Mouse (Mus musculus): ENCODE data around the gene Bbs9. TPM values are rescaled to one million over a fixed set of nuclear protein-coding genes. Genes with fewer than 3 reads are reported as not detected.

Gene Bbs9
- polyA plus RNA-seq, 1 experiment: 12.7 TPM

DNA sequence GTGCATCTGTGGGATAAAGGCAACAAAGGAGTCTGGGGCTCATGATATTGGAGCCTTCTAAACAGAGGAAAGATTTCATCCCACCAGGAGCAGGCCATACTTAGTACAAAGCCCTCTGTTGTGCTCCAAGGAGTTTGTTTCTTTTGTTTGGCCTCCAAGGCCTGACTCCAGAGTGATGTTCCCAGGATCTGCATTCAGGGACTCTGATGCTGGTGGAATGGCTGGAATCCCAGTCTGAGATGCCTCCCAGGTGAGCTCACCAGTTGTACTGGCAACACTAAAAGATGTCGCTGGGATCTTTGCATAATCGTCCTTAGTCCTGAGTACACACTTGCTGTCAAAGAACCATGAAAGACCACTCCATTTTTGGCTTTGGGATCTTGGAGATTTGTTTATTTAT, 41.4 kb upstream of the Bbs9 start:
- Histone ChIP-seq H3K4me1 (ENCODE audit: control insufficient read depth, insufficient read depth, low read length) (no peaks in the 10 kb centered on the region), H3K4me3 (ENCODE audit: insufficient read depth, low read depth, low read length) (no peak overlapping the region), H3K27ac (ENCODE audit: insufficient read depth, low read depth, low read length) (no peak overlapping the region), H3K27me3 (replicated peaks; ENCODE audit: control insufficient read depth, insufficient read depth, low read length) (no peaks in the 10 kb centered on the region), H3K36me3 (ENCODE audit: control insufficient read depth, insufficient read depth, low read length) (no peaks in the 10 kb centered on the region)
- no peak for TF ChIP-seq POLR2A (IDR thresholded peaks at IDR 0.05; ENCODE audit: low read depth, low read length)
- TF ChIP-seq CTCF (conservative IDR thresholded peaks at IDR 0.05; ENCODE audit: insufficient read depth, insufficient read length, low read depth, low read length): no peak
- no peak for DNase-seq
- 93% methylated on average over 2 of the region's 2 CpGs for WGBS

DNA sequence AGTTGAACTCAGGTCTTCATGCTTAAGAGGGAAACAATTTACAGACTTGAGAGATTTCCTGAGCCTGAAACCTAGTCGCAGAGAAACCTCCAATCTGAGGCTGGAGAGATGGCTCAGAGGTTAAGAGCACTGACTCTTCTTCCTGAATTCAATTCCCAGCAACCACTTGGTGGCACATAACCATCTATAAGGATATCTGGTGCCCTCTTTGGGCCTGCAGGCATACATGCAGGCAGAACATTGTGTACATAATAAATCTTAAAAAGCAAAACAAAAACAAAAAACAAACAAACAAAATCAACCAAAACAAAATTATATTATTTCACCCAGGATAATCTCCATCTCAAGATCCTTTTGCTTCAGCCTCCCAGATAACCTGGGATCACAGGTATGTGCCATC, 36.7 kb upstream of the Bbs9 start:
- no peak for DNase-seq
- 69% methylated on average over 1 of the region's 1 CpGs for WGBS
- no peak overlapping the region for H3K27ac ChIP-seq (ENCODE audit: insufficient read depth, low read depth, low read length)
- TF ChIP-seq POLR2A (IDR thresholded peaks at IDR 0.05; ENCODE audit: low read depth, low read length) (no peak), CTCF (conservative IDR thresholded peaks at IDR 0.05; ENCODE audit: insufficient read depth, insufficient read length, low read depth, low read length) (no peak)
- no peaks in the 10 kb centered on the region for H3K36me3 ChIP-seq (ENCODE audit: control insufficient read depth, insufficient read depth, low read length)
- H3K4me3 ChIP-seq (ENCODE audit: insufficient read depth, low read depth, low read length): no peak overlapping the region
- no peaks in the 10 kb centered on the region for H3K27me3 ChIP-seq (replicated peaks; ENCODE audit: control insufficient read depth, insufficient read depth, low read length)
- no peaks in the 10 kb centered on the region for H3K4me1 ChIP-seq (ENCODE audit: control insufficient read depth, insufficient read depth, low read length)

GRCm38 (mm10) chr9:22443157-22443556, 32.4 kb upstream of the Bbs9 start:
- Histone ChIP-seq H3K4me3 (ENCODE audit: insufficient read depth, low read depth, low read length) (no peak overlapping the region), H3K4me1 (ENCODE audit: control insufficient read depth, insufficient read depth, low read length) (no peaks in the 10 kb centered on the region), H3K36me3 (ENCODE audit: control insufficient read depth, insufficient read depth, low read length) (no peaks in the 10 kb centered on the region), H3K27ac (ENCODE audit: insufficient read depth, low read depth, low read length) (no peak overlapping the region), H3K27me3 (replicated peaks; ENCODE audit: control insufficient read depth, insufficient read depth, low read length) (no peaks in the 10 kb centered on the region)
- DNase-seq: no peak
- WGBS: 92% methylated on average over 10 of the region's 10 CpGs
- no peak for TF ChIP-seq CTCF (conservative IDR thresholded peaks at IDR 0.05; ENCODE audit: insufficient read depth, insufficient read length, low read depth, low read length)
- no peak for TF ChIP-seq POLR2A (IDR thresholded peaks at IDR 0.05; ENCODE audit: low read depth, low read length)

GRCm38 (mm10) chr9:22445123-22445522, 30.4 kb upstream of the Bbs9 start:
- H3K4me1 ChIP-seq (ENCODE audit: control insufficient read depth, insufficient read depth, low read length): no peaks in the 10 kb centered on the region
- TF ChIP-seq POLR2A (IDR thresholded peaks at IDR 0.05; ENCODE audit: low read depth, low read length) (no peak), CTCF (conservative IDR thresholded peaks at IDR 0.05; ENCODE audit: insufficient read depth, insufficient read length, low read depth, low read length) (no peak)
- WGBS: 85% methylated on average over 1 of the region's 1 CpGs
- no peak overlapping the region for H3K27ac ChIP-seq (ENCODE audit: insufficient read depth, low read depth, low read length)
- DNase-seq: no peak
- H3K36me3 ChIP-seq (ENCODE audit: control insufficient read depth, insufficient read depth, low read length): no peaks in the 10 kb centered on the region
- no peaks in the 10 kb centered on the region for H3K27me3 ChIP-seq (replicated peaks; ENCODE audit: control insufficient read depth, insufficient read depth, low read length)
- H3K4me3 ChIP-seq (ENCODE audit: insufficient read depth, low read depth, low read length): no peak overlapping the region

- no peak for DNase-seq
- TF ChIP-seq CTCF (conservative IDR thresholded peaks at IDR 0.05; ENCODE audit: insufficient read depth, insufficient read length, low read depth, low read length) (no peak), POLR2A (IDR thresholded peaks at IDR 0.05; ENCODE audit: low read depth, low read length) (no peak)
- H3K4me1 ChIP-seq (ENCODE audit: control insufficient read depth, insufficient read depth, low read length): no peaks in the 10 kb centered on the region
- peaks cover 3% of the 10 kb centered on the region for H3K36me3 ChIP-seq (ENCODE audit: control insufficient read depth, insufficient read depth, low read length)
- no peaks in the 10 kb centered on the region for H3K27me3 ChIP-seq (replicated peaks; ENCODE audit: control insufficient read depth, insufficient read depth, low read length)
- WGBS: 77% methylated on average over 5 of the region's 5 CpGs
- H3K27ac ChIP-seq (ENCODE audit: insufficient read depth, low read depth, low read length): no peak overlapping the region
- no peak overlapping the region for H3K4me3 ChIP-seq (ENCODE audit: insufficient read depth, low read depth, low read length)
Observed at GRCm38 (mm10) chr9:22447213-22447612, 28.3 kb upstream of the Bbs9 start.

DNA sequence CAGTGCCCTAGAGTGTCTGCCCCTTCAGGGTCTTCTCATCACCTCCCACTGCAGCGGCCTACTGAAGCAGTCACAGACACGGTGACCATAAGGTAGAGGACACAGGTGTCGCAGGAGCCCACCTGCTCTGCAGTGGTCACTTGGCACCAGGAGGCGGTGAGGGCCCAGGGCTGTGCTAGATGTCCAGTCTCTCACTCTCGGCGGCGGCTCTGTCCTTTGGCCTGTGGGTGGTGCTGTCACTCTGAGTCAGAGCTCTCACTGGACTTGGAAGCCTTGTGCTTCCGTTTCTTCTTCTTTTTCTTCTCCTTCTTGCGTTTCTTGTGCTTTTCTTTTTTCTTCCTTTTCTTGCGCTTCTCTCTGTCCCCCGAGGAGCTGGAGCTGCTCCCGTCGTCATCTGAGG, 27.1 kb upstream of the Bbs9 start:
- 85% methylated on average over 13 of the region's 13 CpGs for WGBS
- Histone ChIP-seq H3K36me3 (ENCODE audit: control insufficient read depth, insufficient read depth, low read length) (peaks cover 3% of the 10 kb centered on the region), H3K27me3 (replicated peaks; ENCODE audit: control insufficient read depth, insufficient read depth, low read length) (no peaks in the 10 kb centered on the region), H3K4me1 (ENCODE audit: control insufficient read depth, insufficient read depth, low read length) (no peaks in the 10 kb centered on the region), H3K4me3 (ENCODE audit: insufficient read depth, low read depth, low read length) (no peak overlapping the region), H3K27ac (ENCODE audit: insufficient read depth, low read depth, low read length) (no peak overlapping the region)
- TF ChIP-seq CTCF (conservative IDR thresholded peaks at IDR 0.05; ENCODE audit: insufficient read depth, insufficient read length, low read depth, low read length) (0 out of 2 replicates have a peak, but pooled peaks have one; percentile 18), POLR2A (IDR thresholded peaks at IDR 0.05; ENCODE audit: low read depth, low read length) (no peak)
- DNase-seq: no peak

DNA sequence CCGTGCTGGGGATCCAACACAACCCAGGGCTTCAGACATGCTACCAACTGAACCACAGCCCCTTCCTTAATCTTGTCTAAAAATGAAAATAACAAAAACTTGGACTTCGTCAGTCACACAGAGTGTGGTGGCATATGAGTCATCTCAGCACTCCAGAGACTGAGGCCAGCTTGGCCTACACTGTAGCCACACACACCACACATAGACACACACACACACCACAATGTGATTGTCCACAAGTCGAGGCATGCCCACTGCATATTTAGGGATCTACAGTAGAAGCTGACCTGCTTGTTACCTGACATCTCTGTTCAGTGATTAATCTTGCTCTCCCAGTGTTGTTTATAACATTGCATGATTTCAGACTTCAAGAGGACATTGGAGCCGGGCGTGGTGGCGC, 26.3 kb upstream of the Bbs9 start:
- H3K4me1 ChIP-seq (ENCODE audit: control insufficient read depth, insufficient read depth, low read length): no peaks in the 10 kb centered on the region
- TF ChIP-seq CTCF (conservative IDR thresholded peaks at IDR 0.05; ENCODE audit: insufficient read depth, insufficient read length, low read depth, low read length) (no peak), POLR2A (IDR thresholded peaks at IDR 0.05; ENCODE audit: low read depth, low read length) (no peak)
- DNase-seq: no peak
- H3K27ac ChIP-seq (ENCODE audit: insufficient read depth, low read depth, low read length): no peak overlapping the region
- no peak overlapping the region for H3K4me3 ChIP-seq (ENCODE audit: insufficient read depth, low read depth, low read length)
- WGBS: 92% methylated on average over 6 of the region's 6 CpGs
- peaks cover 3% of the 10 kb centered on the region for H3K36me3 ChIP-seq (ENCODE audit: control insufficient read depth, insufficient read depth, low read length)
- H3K27me3 ChIP-seq (replicated peaks; ENCODE audit: control insufficient read depth, insufficient read depth, low read length): no peaks in the 10 kb centered on the region

DNA sequence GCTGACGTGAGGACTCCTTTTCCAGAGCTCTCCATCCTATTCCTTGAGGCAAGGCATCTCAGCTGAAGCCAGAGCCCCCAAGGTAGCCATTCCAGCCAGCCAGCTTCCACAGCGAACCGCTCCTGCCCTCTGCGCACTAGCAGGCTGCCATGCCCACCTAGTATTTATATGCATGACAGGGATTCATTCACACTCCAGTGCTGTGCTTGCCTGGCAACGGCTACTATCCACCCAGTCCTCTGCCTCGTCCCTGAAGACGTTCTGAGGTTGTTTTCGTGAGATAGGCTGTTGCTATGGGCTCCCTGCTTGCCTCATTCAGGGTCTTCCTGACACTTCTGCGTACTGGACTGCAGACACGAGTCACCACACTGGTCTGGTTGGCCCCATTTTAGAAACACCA, 22.8 kb upstream of the Bbs9 start:
- Histone ChIP-seq H3K4me1 (ENCODE audit: control insufficient read depth, insufficient read depth, low read length) (no peaks in the 10 kb centered on the region), H3K36me3 (ENCODE audit: control insufficient read depth, insufficient read depth, low read length) (peaks cover 3% of the 10 kb centered on the region), H3K27ac (ENCODE audit: insufficient read depth, low read depth, low read length) (no peak overlapping the region), H3K4me3 (ENCODE audit: insufficient read depth, low read depth, low read length) (no peak overlapping the region), H3K27me3 (replicated peaks; ENCODE audit: control insufficient read depth, insufficient read depth, low read length) (no peaks in the 10 kb centered on the region)
- 81% methylated on average over 10 of the region's 10 CpGs for WGBS
- TF ChIP-seq POLR2A (IDR thresholded peaks at IDR 0.05; ENCODE audit: low read depth, low read length) (no peak), CTCF (conservative IDR thresholded peaks at IDR 0.05; ENCODE audit: insufficient read depth, insufficient read length, low read depth, low read length) (no peak)
- DNase-seq: no peak
